Mouse (Mus musculus) megakaryocyte progenitor cell, adult 5-6 weeks (primary cell): ENCODE results near the gene Tmem128. TPM values are rescaled to one million over a fixed set of nuclear protein-coding genes. Genes with fewer than 3 reads are reported as not detected.

ENCODE experiments used
- ATAC-seq: replicated peaks from 2 replicates; pipeline ENCODE4 v1.8.0; 2016; ENCODE audit warnings: mild to moderate bottlenecking, moderate TSS enrichment, inconsistent platforms; ENCODE audit not compliant: poor library complexity
- total RNA-seq, 2 experiments: library from RNA; stranded (forward) in 1 of 2; stranded (reverse) in 1 of 2; fragments of 157-497, 149-512 nt in 1 of 2; fragments of 200-1000 nt in 1 of 2; gene quantifications; 2 replicates each; pipeline versions ENCODE4 v1.2.3 to v1.2.4; 2015 to 2017

The Tmem128 gene
- total RNA-seq, 2 experiments from 2014 or later = 17.0 to 53.2 TPM

DNA sequence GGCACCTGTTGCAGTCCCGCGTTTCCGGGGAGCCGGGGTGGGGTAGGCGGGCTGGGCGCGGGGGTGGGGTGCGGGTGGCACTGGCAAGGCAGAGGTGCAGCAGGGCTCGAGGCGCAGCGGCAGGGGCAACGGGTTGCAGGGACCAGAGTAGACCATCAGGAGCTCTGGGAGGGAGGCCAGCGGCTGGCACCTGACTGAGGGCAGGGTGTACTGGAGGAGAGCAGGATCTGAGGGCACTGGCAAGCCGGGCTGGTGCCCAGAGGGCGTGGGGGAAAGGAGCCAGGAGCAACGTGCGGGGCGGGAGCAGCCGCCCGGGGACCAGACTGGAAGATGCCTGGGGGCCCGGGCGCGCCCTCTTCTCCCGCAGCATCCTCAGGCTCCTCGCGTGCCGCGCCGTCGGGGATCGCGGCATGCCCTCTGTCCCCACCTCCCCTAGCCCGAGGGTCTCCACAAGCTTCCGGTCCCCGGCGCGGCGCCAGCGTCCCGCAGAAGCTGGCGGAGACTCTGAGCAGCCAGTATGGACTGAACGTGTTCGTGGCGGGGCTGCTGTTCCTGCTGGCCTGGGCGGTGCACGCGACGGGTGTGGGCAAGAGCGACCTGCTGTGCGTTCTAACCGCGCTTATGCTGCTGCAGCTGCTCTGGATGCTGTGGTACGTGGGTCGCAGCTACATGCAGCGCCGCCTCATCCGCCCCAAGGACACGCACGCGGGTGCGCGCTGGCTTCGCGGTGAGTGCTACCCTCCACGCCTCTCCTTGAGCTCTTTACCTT is 17.3 kb downstream of the Tmem128 start:
- no peak for ATAC-seq

DNA sequence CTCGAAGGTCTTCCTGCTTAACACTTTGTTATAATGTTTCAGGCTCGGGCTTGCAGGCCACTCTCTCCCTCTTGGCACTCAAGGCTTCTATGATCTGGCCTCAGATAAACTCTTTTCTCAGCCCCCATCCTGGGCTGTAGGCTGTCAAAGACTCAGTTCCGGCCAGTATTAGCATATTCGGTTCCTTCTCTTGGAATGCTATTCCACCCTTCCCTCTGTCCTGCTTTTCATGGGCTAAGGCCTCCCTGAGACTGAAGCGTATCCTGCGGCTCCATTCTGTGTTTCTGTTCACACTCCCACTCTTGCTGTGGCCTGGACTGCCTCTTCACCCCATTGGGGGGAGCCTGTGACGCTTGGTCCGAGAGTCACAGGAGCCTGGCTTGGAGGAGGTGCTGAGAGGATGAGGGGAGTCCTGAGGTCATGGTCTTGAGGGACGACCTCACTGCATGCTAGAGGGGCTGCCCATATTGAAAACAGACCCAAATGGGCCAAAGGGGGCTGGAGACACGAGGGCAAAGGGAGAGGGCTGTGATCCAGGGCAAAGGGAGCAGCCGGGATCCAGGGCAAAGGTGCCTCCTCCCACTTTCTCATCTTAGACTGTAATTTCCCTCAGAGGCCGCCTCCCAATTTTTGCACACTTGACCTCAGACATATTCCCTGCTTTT is 18.1 kb downstream of the Tmem128 start:
- ATAC-seq = no peak

DNA sequence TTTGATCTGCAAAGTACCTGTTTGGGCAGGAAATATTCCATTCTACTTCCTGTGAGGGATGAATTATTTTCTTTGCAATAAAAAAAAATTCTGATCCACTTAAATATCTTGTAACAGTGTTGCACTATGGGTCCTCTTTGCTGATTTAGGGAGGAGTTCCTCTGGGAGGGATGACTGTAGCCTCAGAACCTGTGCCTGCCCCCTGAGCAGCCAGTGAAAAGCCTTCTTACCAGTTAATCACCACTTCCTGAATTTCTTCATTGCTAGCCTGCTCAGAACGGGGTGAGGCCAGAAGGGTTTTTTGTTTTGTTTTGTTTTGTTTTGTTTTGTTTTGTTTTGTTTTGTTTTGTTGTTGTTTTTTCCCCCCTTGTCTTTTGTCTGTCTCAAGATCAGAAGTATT is 20.1 kb downstream of the Tmem128 start:
- peak; percentile 72 for ATAC-seq

DNA sequence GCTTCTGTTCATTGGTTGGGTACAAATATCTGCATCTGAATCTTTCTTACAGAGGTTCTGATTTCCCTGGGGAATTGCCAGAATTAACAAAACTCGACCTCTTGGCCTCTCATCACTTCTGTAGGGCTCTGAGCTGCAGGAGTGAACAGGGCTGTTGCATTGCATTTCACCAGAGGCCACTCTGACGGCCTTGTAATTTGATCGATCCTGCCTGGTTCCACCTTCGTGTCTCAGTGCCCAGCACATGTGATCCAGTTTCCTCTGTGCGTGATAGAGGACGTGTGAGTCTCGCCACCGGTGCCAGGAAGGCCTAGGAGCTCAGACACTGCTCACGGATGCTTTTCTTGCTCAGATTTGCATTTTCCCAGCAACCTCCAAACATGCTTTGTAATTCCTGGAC is 25.7 kb downstream of the Tmem128 start:
- no peak for ATAC-seq

DNA sequence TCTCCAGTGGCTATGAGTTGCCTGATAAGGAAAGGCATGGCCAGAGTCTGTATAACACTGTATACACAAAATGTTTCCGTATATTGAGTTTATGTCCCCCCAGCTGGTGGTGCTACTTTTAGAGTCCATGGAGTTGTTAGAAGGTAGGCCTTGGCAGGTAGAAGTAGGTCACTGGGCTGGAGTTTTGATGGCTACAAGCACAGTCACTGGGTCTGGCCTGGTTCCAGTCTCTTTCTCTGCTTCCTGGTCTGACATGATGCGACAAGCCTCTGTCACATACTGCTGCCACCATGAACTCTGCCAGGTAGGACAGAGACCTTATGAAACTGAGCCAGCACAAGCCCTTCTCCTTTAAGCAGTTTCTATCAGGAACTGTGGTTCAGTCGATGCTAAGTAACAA is 28.5 kb downstream of the Tmem128 start:
- no peak for ATAC-seq

- ATAC-seq = no peak
Observed at GRCm38 (mm10) chr5:38301761-38302411, 41.9 kb downstream of the Tmem128 start.

DNA sequence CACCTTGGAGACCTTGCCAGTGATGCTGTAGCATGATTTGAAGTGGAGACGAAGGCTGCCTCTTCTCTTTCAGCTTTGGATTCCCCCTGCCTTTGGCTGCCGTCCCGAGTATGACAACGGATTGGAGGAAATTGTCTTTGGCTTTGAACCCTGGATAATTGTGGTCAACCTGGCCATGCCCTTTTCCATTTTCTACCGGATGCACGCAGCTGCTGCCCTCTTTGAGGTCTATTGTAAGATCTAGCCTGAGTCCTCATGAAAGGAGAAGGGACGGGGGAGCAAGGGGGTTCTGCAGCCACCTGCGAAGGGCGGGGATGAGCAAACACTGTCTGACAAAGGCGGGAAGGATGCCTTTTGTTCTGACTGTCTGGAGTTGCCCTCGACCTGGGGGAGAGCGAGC is 42.7 kb downstream of the Tmem128 start:
- ATAC-seq = no peak

DNA sequence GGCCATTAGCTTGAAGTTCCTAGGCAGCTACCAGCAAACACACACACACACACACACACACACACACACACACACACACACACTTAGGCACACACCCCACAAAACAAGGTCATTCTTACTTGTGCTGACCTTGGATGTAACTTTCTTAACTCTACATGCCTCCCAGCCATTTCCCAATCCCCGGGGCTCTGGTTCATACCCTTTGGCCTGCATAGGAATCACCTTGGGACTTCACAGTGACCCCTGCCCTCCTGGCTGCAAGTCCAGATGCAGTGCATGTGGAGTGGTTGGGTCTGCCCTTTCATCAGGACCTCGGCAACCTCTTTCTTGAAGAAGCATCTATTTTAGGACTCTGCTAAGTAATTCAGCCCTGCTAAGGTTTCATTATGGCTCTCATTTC is 45.3 kb downstream of the Tmem128 start:
- ATAC-seq = no peak

- ATAC-seq = peak; percentile 94
Observed at GRCm38 (mm10) chr5:38307255-38308101, 47.5 kb downstream of the Tmem128 start.

GRCm38 (mm10) chr5:38308873-38309272 is 48.9 kb downstream of the Tmem128 start:
- ATAC-seq = peak; percentile 79

DNA sequence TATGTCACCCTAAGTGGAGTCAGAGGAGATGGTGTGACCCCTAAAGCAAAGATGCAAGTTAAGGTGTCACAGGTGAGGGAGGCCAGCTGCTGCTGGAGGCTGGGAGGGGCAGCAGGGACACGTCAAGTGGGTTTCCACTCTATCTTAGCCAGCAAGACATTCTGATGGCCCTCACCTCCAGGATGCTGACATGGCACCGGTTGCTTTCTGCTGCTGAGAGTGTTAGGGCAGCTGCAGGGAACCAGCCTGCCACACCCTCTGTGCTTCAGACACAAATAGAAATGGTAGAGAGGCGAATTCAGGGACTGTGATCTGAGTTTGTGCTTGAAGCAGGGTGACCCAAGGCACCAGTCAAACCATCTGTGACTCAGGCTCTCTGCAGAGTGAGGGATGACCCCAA is 49.8 kb downstream of the Tmem128 start:
- no peak for ATAC-seq

Other genes with a start within 250 kb of the Tmem128 start
- 28.5 and 36.1 TPM in 2 replicates for gene Stx18, start 221.4 kb upstream of the Tmem128 start, total RNA-seq (2015)
- gene Stx18, start 221.4 kb upstream of the Tmem128 start, total RNA-seq (2017) = 50.8 and 62.0 TPM in 2 replicates
- gene Nsg1, start 100.3 kb upstream of the Tmem128 start, total RNA-seq (2015) = 0.15 TPM in 1 of 2 replicates, not detected in the other
- 0.34 and 1.00 TPM in 2 replicates for gene Nsg1, start 100.3 kb upstream of the Tmem128 start, total RNA-seq (2017)
- gene Zbtb49, start 39.7 kb upstream of the Tmem128 start, total RNA-seq (2015) = 6.4 and 7.0 TPM in 2 replicates
- 5.8 and 11.2 TPM in 2 replicates for gene Zbtb49, start 39.7 kb upstream of the Tmem128 start, total RNA-seq (2017)
- gene Lyar, start 39.7 kb upstream of the Tmem128 start, total RNA-seq (2015) = 136 and 137 TPM in 2 replicates
- 137 and 167 TPM in 2 replicates for gene Lyar, start 39.7 kb upstream of the Tmem128 start, total RNA-seq (2017)
- not detected in 2 replicates for gene Otop1, start 15.8 kb downstream of the Tmem128 start, total RNA-seq (2015)
- not detected in 2 replicates for gene Otop1, start 15.8 kb downstream of the Tmem128 start, total RNA-seq (2017)
- not detected in 2 replicates for gene Drd5, start 59.2 kb downstream of the Tmem128 start, total RNA-seq (2015)
- not detected in 2 replicates for gene Drd5, start 59.2 kb downstream of the Tmem128 start, total RNA-seq (2017)
- gene Slc2a9, start 243.0 kb downstream of the Tmem128 start, total RNA-seq (2015) = 3.4 and 3.9 TPM in 2 replicates
- 4.2 and 9.8 TPM in 2 replicates for gene Slc2a9, start 243.0 kb downstream of the Tmem128 start, total RNA-seq (2017)